8 mouse cellular contexts compared by ENCODE assay signal in the genomic region with DNA sequence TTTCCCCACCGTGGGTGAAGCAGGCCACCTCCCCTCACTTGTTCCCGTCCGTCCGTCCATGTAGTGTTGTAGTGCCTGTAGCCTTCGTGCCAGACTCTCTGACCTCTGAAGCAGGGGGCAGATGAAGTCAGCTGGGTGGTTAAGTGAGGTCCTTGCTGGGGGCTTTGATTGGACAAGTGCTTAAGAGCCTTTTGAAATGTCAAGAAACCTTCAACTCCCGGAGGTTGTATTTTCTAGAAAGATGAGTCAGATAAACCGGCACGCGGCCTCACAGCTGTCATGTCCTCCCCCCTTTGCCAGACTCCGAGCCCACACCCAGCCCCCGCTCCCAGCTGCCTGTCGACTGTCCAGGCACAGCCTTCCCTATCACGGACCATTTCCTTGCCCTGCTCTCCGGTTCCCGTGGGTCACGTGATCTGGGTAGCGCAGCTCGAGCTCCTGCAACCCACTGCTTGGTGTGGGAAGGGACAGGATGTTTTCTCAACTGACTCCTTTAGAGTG. TPM values are rescaled to one million over a fixed set of nuclear protein-coding genes. Genes with fewer than 3 reads are reported as not detected.
DNase-seq lines count a peak whose midpoint lies in the region; ATAC-seq lines count a peak whose summit lies in the region.

No protein-coding gene starts in this region.

- WGBS in liver, embryonic 13.5 days (ENCODE audit: insufficient replicate concordance): 24% methylated on average over 18 of the region's 18 CpGs
- 45% methylated on average over 18 of the region's 18 CpGs for WGBS in neural tube, embryonic 13.5 days
- WGBS in forebrain, embryonic 10.5 days: 61% methylated on average over 18 of the region's 18 CpGs

- peak overlapping the region; percentile 64 for H3K27ac ChIP-seq in brown adipose tissue, adult 24 weeks (replicated peaks; ENCODE audit: low read depth, low read length)
- H3K27ac ChIP-seq in liver, embryonic 13.5 days: no peak overlapping the region
- H3K27ac ChIP-seq in neural tube, embryonic 13.5 days (replicated peaks): no peak overlapping the region
- H3K27ac ChIP-seq in forebrain, embryonic 10.5 days: no peak overlapping the region

- 0 out of 2 replicates have a peak overlapping the region, but pooled peaks have one; percentile 17 for H3K4me2 ChIP-seq in liver, embryonic 13.5 days
- H3K4me2 ChIP-seq in neural tube, embryonic 13.5 days: peak overlapping the region; percentile 18; the same call in 1 of the 2 replicates

- no peaks in the 10 kb centered on the region for H3K9me3 ChIP-seq in liver, embryonic 13.5 days (replicated peaks)
- no peaks in the 10 kb centered on the region for H3K9me3 ChIP-seq in neural tube, embryonic 13.5 days
- H3K9me3 ChIP-seq in forebrain, embryonic 10.5 days: no peaks in the 10 kb centered on the region

- no peaks in the 10 kb centered on the region for H3K36me3 ChIP-seq in liver, embryonic 13.5 days
- H3K36me3 ChIP-seq in neural tube, embryonic 13.5 days: no peaks in the 10 kb centered on the region
- H3K36me3 ChIP-seq in forebrain, embryonic 10.5 days (replicated peaks): no peaks in the 10 kb centered on the region

- H3K27me3 ChIP-seq in liver, embryonic 13.5 days: no peaks in the 10 kb centered on the region
- no peaks in the 10 kb centered on the region for H3K27me3 ChIP-seq in neural tube, embryonic 13.5 days
- no peaks in the 10 kb centered on the region for H3K27me3 ChIP-seq in forebrain, embryonic 10.5 days (ENCODE audit: poor library complexity, severe bottlenecking)

- H3K4me3 ChIP-seq in brown adipose tissue, adult 24 weeks (ENCODE audit: insufficient read depth, low read depth, low read length): peak overlapping the region; percentile 17; the same call in 1 of the 2 replicates
- no peak overlapping the region for H3K4me3 ChIP-seq in liver, embryonic 13.5 days (replicated peaks)
- no peak overlapping the region for H3K4me3 ChIP-seq in neural tube, embryonic 13.5 days
- no peak overlapping the region for H3K4me3 ChIP-seq in forebrain, embryonic 10.5 days

- H3K9ac ChIP-seq in liver, embryonic 13.5 days: no peak overlapping the region
- H3K9ac ChIP-seq in neural tube, embryonic 13.5 days: peak overlapping the region; percentile 34; the same call in 1 of the 2 replicates

- H3K4me1 ChIP-seq in brown adipose tissue, adult 24 weeks (ENCODE audit: control insufficient read depth, insufficient read depth, insufficient read length, low read length): peaks cover 5% of the 10 kb centered on the region; the same call in 1 of the 2 replicates
- peaks cover 12% of the 10 kb centered on the region for H3K4me1 ChIP-seq in liver, embryonic 13.5 days (replicated peaks)
- H3K4me1 ChIP-seq in neural tube, embryonic 13.5 days (replicated peaks): peaks cover 6% of the 10 kb centered on the region; the same call in 1 of the 2 replicates
- peaks cover 13% of the 10 kb centered on the region for H3K4me1 ChIP-seq in forebrain, embryonic 10.5 days

- peak; percentile 66 for DNase-seq in Muller cell, postnatal 12 days (ENCODE audit: inconsistent ontology term)
- DNase-seq in heart, adult 9 months (ENCODE audit: low spot score in 2 of 2): peak; percentile 77 to 84
- DNase-seq in kidney, adult 11 months: peak; percentile 50
- no peak for DNase-seq in liver, embryonic 13.5 days
- peak; percentile 66 to 79 for DNase-seq in urinary bladder, postnatal 36 days (ENCODE audit: low spot score in 2 of 2)
- DNase-seq in forebrain, embryonic 10.5 days (ENCODE audit: extremely low spot score, low spot score): no peak

- no peak for ATAC-seq in liver, embryonic 13.5 days (ENCODE audit: low read depth)
- no peak for ATAC-seq in neural tube, embryonic 13.5 days (ENCODE audit: low read depth)

RNA-seq across cellular contexts. Expression of a gene that starts 7.7 kb away (rescaled TPM):
- polyA plus RNA-seq in brown adipose tissue, adult 24 weeks (2012; ENCODE audit: insufficient read depth, insufficient read length, missing spikeins): 1.5 TPM in 1 of 2 replicates, not detected in the other
- 0.21 and 0.27 TPM in 2 replicates for polyA plus RNA-seq in liver, embryonic 13.5 days (2015; fragmentation: Nextera tagmentation; extraction: Ambion mirVana)
- 1.2 and 1.4 TPM in 2 replicates for polyA plus RNA-seq in neural tube, embryonic 13.5 days (2015; fragmentation: Nextera tagmentation; extraction: Ambion mirVana)
- 0.42 and 0.50 TPM in 2 replicates for polyA plus RNA-seq in forebrain, embryonic 10.5 days (2016; fragmentation: Nextera tagmentation; extraction: Ambion mirVana)

RNA-seq across cellular contexts. Expression of a gene that starts 25.6 kb away (rescaled TPM):
- not detected in 2 replicates for polyA plus RNA-seq in brown adipose tissue, adult 24 weeks (2012; ENCODE audit: insufficient read depth, insufficient read length, missing spikeins)
- polyA plus RNA-seq in liver, embryonic 13.5 days (2015; fragmentation: Nextera tagmentation; extraction: Ambion mirVana): 0.46 and 0.63 TPM in 2 replicates
- polyA plus RNA-seq in neural tube, embryonic 13.5 days (2015; fragmentation: Nextera tagmentation; extraction: Ambion mirVana): not detected in 2 replicates
- polyA plus RNA-seq in forebrain, embryonic 10.5 days (2016; fragmentation: Nextera tagmentation; extraction: Ambion mirVana): not detected in 2 replicates

RNA-seq across cellular contexts. Expression of a gene that starts 32.3 kb away (rescaled TPM):
- polyA plus RNA-seq in brown adipose tissue, adult 24 weeks (2012; ENCODE audit: insufficient read depth, insufficient read length, missing spikeins): 439 and 453 TPM in 2 replicates
- 105 and 113 TPM in 2 replicates for polyA plus RNA-seq in liver, embryonic 13.5 days (2015; fragmentation: Nextera tagmentation; extraction: Ambion mirVana)
- 129 and 150 TPM in 2 replicates for polyA plus RNA-seq in neural tube, embryonic 13.5 days (2015; fragmentation: Nextera tagmentation; extraction: Ambion mirVana)
- polyA plus RNA-seq in forebrain, embryonic 10.5 days (2016; fragmentation: Nextera tagmentation; extraction: Ambion mirVana): 229 and 238 TPM in 2 replicates

RNA-seq across cellular contexts. Expression of a gene that starts 51.2 kb away (rescaled TPM):
- polyA plus RNA-seq in brown adipose tissue, adult 24 weeks (2012; ENCODE audit: insufficient read depth, insufficient read length, missing spikeins): not detected in 2 replicates
- not detected in 2 replicates for polyA plus RNA-seq in liver, embryonic 13.5 days (2015; fragmentation: Nextera tagmentation; extraction: Ambion mirVana)
- 2.8 and 3.0 TPM in 2 replicates for polyA plus RNA-seq in neural tube, embryonic 13.5 days (2015; fragmentation: Nextera tagmentation; extraction: Ambion mirVana)
- polyA plus RNA-seq in forebrain, embryonic 10.5 days (2016; fragmentation: Nextera tagmentation; extraction: Ambion mirVana): 2.6 and 2.7 TPM in 2 replicates

Comparison
In these comparisons a context has a peak if more than half of its experiments do, and no peak if none do; other contexts are left out.
1. DNase-seq: peak in Muller cell, postnatal 12 days (single experiment), heart, adult 9 months (2 of 2), kidney, adult 11 months (single experiment) and urinary bladder, postnatal 36 days (2 of 2); none in liver, embryonic 13.5 days (single experiment) and forebrain, embryonic 10.5 days (single experiment).